Mouse (Mus musculus): ENCODE results near the gene Pitx3. TPM values are rescaled to one million over a fixed set of nuclear protein-coding genes. Genes with fewer than 3 reads are reported as not detected.

Pitx3 gene
- polyA plus RNA-seq, 1 experiment from 2014 or later = 0.13 TPM

DNA sequence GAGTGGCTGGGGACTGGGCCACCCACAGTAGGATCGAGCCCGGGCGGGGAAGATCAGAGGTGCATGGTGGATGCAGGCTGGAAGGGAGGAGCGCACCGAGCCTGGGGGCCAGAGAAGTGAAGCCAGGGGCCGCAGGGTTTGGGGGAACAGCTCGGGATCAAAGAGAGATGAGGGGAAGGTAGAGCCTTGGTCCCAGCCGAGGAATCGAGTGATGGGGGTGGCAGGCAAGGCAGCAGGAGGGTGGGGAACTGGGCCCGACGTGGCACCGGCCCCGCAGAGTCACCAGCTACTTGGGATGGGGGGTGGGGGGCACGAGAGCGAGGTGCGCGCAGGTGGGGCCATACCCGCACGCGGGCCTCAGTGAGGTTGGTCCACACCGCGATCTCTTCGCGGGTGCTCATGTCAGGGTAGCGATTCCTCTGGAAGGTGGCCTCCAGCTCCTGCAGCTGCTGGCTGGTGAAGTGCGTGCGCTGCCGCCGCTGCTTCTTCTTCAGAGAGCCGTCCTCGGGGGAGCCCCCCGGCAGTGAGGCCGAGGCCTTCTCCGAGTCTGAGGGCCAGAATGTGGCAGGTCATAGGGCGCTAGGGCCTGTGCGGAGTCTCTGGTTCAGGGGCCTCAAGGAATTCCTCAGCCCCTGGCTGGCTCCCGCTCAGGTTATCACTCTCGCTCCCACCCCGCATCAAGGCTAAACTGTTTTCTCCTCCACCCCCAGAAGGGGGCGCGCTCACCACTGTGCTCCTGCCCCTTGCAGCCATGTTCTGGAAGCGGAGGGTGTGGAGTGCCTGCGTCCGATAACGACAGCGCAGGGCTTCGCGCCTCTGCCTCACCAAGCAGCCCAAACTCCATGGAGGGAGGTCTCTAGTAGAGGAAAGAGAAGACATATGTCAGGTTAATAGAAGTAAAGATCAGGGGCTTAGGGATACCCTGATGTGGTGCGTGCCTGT, 11.2 kb downstream of the Pitx3 start:
- peak; percentile 50 for ATAC-seq (ENCODE audit: low FRiP score, low TSS enrichment)
- Histone ChIP-seq H3K27me3 (ENCODE audit: control insufficient read depth, insufficient read depth, low read length) (peaks cover 14% of the 10 kb centered on the region; the same call in 1 of the 2 replicates), H3K9ac (ENCODE audit: low read length) (peak overlapping the region; percentile 52; the same call in 1 of the 2 replicates), H3K36me3 (ENCODE audit: control insufficient read depth, insufficient read depth, low read length) (no peaks in the 10 kb centered on the region), H3K4me2 (replicated peaks; ENCODE audit: low read depth) (peak overlapping the region; percentile 100), H3K4me3 (ENCODE audit: low read depth, low read length) (peak overlapping the region; percentile 49), H3K9me3 (ENCODE audit: control insufficient read depth, low read length) (no peaks in the 10 kb centered on the region), H3K27ac (replicated peaks) (no peak overlapping the region), H3K4me1 (replicated peaks; ENCODE audit: control insufficient read depth, insufficient read depth) (peaks cover 13% of the 10 kb centered on the region)
- TF ChIP-seq EP300 (optimal IDR thresholded peaks at IDR 0.05) = no peak
- peak; percentile 89 for TF ChIP-seq CTCF (IDR thresholded peaks at IDR 0.05; ENCODE audit: low read depth)
- 3% methylated on average over 49 of the region's 49 CpGs for WGBS
- peak; percentile 88 for DNase-seq (ENCODE audit: low spot score)

DNA sequence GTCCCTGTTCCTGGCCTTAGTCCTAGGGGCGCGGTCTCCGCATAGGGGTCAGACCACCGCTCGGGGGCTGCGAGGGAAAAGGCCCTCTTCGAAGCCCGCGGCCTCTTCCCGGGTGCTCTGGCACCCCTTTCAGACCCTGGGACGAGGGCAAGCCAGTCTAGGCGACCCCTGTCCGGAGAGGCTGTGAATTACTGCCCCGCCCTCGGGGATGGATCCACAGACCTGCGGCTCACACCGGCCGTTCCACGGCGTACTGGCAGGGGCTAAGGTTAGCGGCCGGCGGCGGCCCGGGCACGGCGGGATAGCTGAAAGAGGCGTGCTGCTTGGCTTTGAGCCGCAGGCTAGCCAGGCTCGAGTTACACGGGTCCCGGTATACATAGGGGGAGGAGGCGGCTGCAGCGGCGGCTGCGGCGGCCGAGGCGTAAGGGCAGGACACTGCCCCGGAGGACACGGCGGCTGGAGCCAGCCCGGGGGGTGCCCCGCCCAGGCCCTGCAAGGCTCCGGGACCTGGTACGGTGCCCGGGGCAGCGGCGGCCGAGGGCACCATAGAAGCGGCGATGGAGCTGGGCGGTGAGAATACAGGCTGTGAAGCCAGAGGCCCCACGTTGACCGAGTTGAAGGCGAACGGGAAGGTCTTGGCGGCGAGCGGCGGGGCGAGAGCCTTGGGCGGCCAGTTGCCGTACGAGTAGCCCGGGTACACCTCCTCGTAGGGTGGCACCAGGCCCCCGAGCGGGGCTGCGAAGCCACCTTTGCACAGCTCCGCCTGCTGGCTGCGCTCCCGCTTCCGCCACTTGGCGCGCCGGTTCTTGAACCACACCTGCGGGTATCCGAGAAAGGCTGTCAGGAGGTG, 12.1 kb downstream of the Pitx3 start:
- 1% methylated on average over 64 of the region's 79 CpGs for WGBS
- ATAC-seq (ENCODE audit: low FRiP score, low TSS enrichment) = peak; percentile 43
- no peaks in the 10 kb centered on the region for H3K9me3 ChIP-seq (ENCODE audit: control insufficient read depth, low read length)
- H3K4me3 ChIP-seq (ENCODE audit: low read depth, low read length) = peak overlapping the region; percentile 49
- H3K9ac ChIP-seq (ENCODE audit: low read length) = peak overlapping the region; percentile 52
- peak overlapping the region; percentile 100 for H3K4me2 ChIP-seq (replicated peaks; ENCODE audit: low read depth)
- TF ChIP-seq CTCF (IDR thresholded peaks at IDR 0.05; ENCODE audit: low read depth) = peak; percentile 64
- TF ChIP-seq EP300 (optimal IDR thresholded peaks at IDR 0.05) = no peak
- H3K4me1 ChIP-seq (replicated peaks; ENCODE audit: control insufficient read depth, insufficient read depth) = peaks cover 13% of the 10 kb centered on the region
- peak; percentile 75 for DNase-seq (ENCODE audit: low spot score)
- no peaks in the 10 kb centered on the region for H3K36me3 ChIP-seq (ENCODE audit: control insufficient read depth, insufficient read depth, low read length)
- H3K27me3 ChIP-seq (ENCODE audit: control insufficient read depth, insufficient read depth, low read length) = peaks cover 14% of the 10 kb centered on the region; the same call in 1 of the 2 replicates
- no peak overlapping the region for H3K27ac ChIP-seq (replicated peaks)

DNA sequence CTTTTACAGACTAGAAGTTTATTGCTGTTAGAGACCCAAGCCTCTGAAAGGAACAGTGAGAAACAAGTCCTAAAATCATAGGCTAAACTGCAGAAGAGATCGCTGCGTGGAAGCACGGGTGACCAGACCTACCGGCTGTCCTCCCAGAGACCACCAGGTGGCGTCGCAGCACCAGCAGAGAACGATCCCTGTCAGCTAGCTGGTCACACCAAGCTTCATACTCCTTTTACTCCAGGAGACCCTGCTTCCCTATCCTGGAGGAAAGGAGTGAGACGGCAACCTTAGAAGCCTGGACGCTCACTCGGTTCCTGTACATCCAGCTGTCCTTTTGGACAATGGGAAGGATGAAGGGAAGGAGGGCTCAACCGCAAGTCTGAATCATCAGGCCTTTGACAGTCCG, 12.8 kb downstream of the Pitx3 start:
- WGBS = under 1% methylated on average over 12 of the region's 12 CpGs
- DNase-seq (ENCODE audit: low spot score) = peak; percentile 93
- Histone ChIP-seq H3K27me3 (ENCODE audit: control insufficient read depth, insufficient read depth, low read length) (peaks cover 12% of the 10 kb centered on the region; the same call in 1 of the 2 replicates), H3K36me3 (ENCODE audit: control insufficient read depth, insufficient read depth, low read length) (no peaks in the 10 kb centered on the region), H3K9me3 (ENCODE audit: control insufficient read depth, low read length) (no peaks in the 10 kb centered on the region), H3K4me1 (replicated peaks; ENCODE audit: control insufficient read depth, insufficient read depth) (peaks cover 13% of the 10 kb centered on the region), H3K4me3 (ENCODE audit: low read depth, low read length) (peak overlapping the region; percentile 49), H3K27ac (replicated peaks) (no peak overlapping the region), H3K4me2 (replicated peaks; ENCODE audit: low read depth) (peak overlapping the region; percentile 100), H3K9ac (ENCODE audit: low read length) (peak overlapping the region; percentile 52; the same call in 1 of the 2 replicates)
- no peak for TF ChIP-seq EP300 (optimal IDR thresholded peaks at IDR 0.05)
- peak; percentile 99 for TF ChIP-seq CTCF (IDR thresholded peaks at IDR 0.05; ENCODE audit: low read depth)
- peak; percentile 62 for ATAC-seq (ENCODE audit: low FRiP score, low TSS enrichment)

DNA sequence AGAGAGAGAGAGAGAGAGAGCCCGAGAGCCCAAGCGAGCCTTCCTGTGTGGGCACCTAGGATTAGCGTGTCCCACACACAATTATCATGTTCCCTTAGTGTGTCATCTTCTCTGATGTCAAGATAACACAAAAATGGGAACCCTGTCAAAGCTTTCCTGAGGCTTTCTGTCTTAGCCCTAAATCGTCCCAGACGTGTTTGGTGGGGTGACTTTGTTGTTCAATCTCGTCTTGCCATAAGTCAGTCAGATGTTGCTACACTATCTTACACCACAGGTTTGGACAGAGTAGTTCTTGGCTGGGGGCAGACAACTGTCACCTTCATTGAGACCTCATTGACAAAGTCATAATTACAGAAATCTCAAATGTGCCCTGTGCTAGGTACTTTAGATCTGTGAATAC, 15.5 kb downstream of the Pitx3 start:
- ATAC-seq (ENCODE audit: low FRiP score, low TSS enrichment) = no peak
- Histone ChIP-seq H3K4me1 (replicated peaks; ENCODE audit: control insufficient read depth, insufficient read depth) (peaks cover 13% of the 10 kb centered on the region), H3K4me3 (ENCODE audit: low read depth, low read length) (no peak overlapping the region), H3K27ac (replicated peaks) (no peak overlapping the region), H3K36me3 (ENCODE audit: control insufficient read depth, insufficient read depth, low read length) (no peaks in the 10 kb centered on the region), H3K9me3 (ENCODE audit: control insufficient read depth, low read length) (no peaks in the 10 kb centered on the region), H3K4me2 (replicated peaks; ENCODE audit: low read depth) (no peak overlapping the region), H3K27me3 (ENCODE audit: control insufficient read depth, insufficient read depth, low read length) (peaks cover 9% of the 10 kb centered on the region; the same call in 1 of the 2 replicates), H3K9ac (ENCODE audit: low read length) (no peak overlapping the region)
- no peak for DNase-seq (ENCODE audit: low spot score)
- no peak for TF ChIP-seq CTCF (IDR thresholded peaks at IDR 0.05; ENCODE audit: low read depth)
- TF ChIP-seq EP300 (optimal IDR thresholded peaks at IDR 0.05) = no peak
- WGBS = 44% methylated on average over 6 of the region's 6 CpGs

DNA sequence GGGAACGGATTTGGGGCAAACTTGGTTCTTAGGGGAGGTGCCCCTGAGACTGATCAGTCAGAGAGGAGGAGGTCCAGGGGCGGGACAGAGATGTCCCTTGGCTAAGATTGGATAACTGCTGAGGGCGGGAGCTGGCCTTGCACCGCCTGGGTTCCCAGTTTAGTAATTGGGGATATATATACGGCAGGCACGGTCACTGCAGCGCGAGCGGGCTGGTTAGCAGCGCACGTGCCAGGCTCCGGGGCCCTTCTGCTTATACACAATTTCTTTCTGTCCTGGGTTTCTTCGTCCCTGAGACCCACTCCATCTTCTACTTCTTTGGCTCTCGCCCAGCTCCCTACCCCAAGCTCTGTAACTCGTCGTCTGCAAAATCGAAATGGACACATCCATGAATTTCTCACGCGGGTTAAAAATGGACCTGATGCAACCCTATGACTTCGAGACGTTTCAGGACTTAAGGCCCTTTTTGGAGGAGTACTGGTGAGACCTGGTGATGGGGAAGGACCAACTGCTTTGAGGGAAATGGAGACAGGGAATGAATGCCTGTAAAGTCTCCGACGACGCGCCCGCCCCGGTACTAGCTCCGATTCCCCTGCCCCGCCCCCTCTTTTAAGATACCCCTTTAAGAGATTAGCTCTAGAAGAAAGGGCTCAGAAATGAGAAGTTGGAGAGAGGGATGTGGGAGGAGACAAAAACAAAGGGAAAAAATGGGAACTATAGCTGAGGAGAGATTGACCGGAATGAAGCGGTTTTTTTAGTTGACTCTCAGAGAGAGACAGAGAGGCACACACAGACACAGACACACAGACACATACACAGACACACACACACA, 16.2 kb downstream of the Pitx3 start, which contains the start of gene Elovl3:
Elovl3 (plus strand) TSS at position 204 of the 832 bp plus-strand sequence.
- Histone ChIP-seq H3K27me3 (ENCODE audit: control insufficient read depth, insufficient read depth, low read length) (peaks cover 9% of the 10 kb centered on the region; the same call in 1 of the 2 replicates), H3K4me3 (ENCODE audit: low read depth, low read length) (peak within 1 kb of the TSS; percentile 28), H3K4me2 (replicated peaks; ENCODE audit: low read depth) (peak within 1 kb of the TSS; percentile 54), H3K4me1 (replicated peaks; ENCODE audit: control insufficient read depth, insufficient read depth) (peaks cover 11% of the 10 kb centered on the region), H3K9ac (ENCODE audit: low read length) (no peak within 1 kb of the TSS), H3K36me3 (ENCODE audit: control insufficient read depth, insufficient read depth, low read length) (no peaks in the 10 kb centered on the region), H3K9me3 (ENCODE audit: control insufficient read depth, low read length) (no peaks in the 10 kb centered on the region), H3K27ac (replicated peaks) (no peak within 1 kb of the TSS)
- WGBS = 3% methylated on average over 30 of the region's 31 CpGs
- ATAC-seq (ENCODE audit: low FRiP score, low TSS enrichment) (no peak; the same call in 1 of the 2 replicates), DNase-seq (ENCODE audit: low spot score) (peak; percentile 37)
- TF ChIP-seq EP300 (optimal IDR thresholded peaks at IDR 0.05) (no peak), CTCF (IDR thresholded peaks at IDR 0.05; ENCODE audit: low read depth) (no peak)

All from stomach, postnatal 0 days (tissue).